Mouse (Mus musculus): ENCODE measurements around the gene Trmt11. TPM values are rescaled to one million over a fixed set of nuclear protein-coding genes. Genes with fewer than 3 reads are reported as not detected.
"Not testable (repeated sequence)": the region's sequence is repeated elsewhere in the genome, so short reads cannot be mapped to it uniquely, and the experiment has no call there.

Trmt11 gene
- polyA plus RNA-seq, 1 experiment = 1.7 TPM

GRCm38 (mm10) chr10:30537734-30538537, 62.6 kb downstream of the Trmt11 start:
- H3K4me1 ChIP-seq (replicated peaks; ENCODE audit: control insufficient read depth, insufficient read depth, low read length) = no peaks in the 10 kb centered on the region
- H3K27me3 ChIP-seq (ENCODE audit: control insufficient read depth, insufficient read depth, low read length) = no peaks in the 10 kb centered on the region
- TF ChIP-seq POLR2A (IDR thresholded peaks at IDR 0.05; ENCODE audit: control insufficient read depth, extremely low read depth, insufficient read depth, low read length, poor library complexity) = no peak
- TF ChIP-seq CTCF (IDR thresholded peaks at IDR 0.05; ENCODE audit: borderline replicate concordance, control insufficient read depth, extremely low read depth, insufficient read depth, low read length, poor library complexity) = no peak
- no peak overlapping the region for H3K4me3 ChIP-seq (ENCODE audit: control insufficient read depth, insufficient read depth, low read length)
- 88% methylated on average over 10 of the region's 10 CpGs for WGBS
- no peaks in the 10 kb centered on the region for H3K36me3 ChIP-seq (ENCODE audit: control insufficient read depth, insufficient read depth, low read length)
- peak; percentile 14 for DNase-seq
- H3K27ac ChIP-seq (ENCODE audit: control insufficient read depth, insufficient read depth, low read length) = peak overlapping the region; percentile 34

GRCm38 (mm10) chr10:30535930-30536329, 64.6 kb downstream of the Trmt11 start:
- H3K27me3 ChIP-seq (ENCODE audit: control insufficient read depth, insufficient read depth, low read length) = not testable (repeated sequence)

GRCm38 (mm10) chr10:30527122-30527521, 73.4 kb downstream of the Trmt11 start:
- Histone ChIP-seq H3K27me3 (ENCODE audit: control insufficient read depth, insufficient read depth, low read length) (no peaks in the 10 kb centered on the region), H3K4me3 (ENCODE audit: control insufficient read depth, insufficient read depth, low read length) (no peak overlapping the region), H3K4me1 (replicated peaks; ENCODE audit: control insufficient read depth, insufficient read depth, low read length) (no peaks in the 10 kb centered on the region), H3K36me3 (ENCODE audit: control insufficient read depth, insufficient read depth, low read length) (no peaks in the 10 kb centered on the region), H3K27ac (ENCODE audit: control insufficient read depth, insufficient read depth, low read length) (no peak overlapping the region)
- 92% methylated on average over 1 of the region's 1 CpGs for WGBS
- DNase-seq = no peak
- TF ChIP-seq POLR2A (IDR thresholded peaks at IDR 0.05; ENCODE audit: control insufficient read depth, extremely low read depth, insufficient read depth, low read length, poor library complexity) = no peak
- TF ChIP-seq CTCF (IDR thresholded peaks at IDR 0.05; ENCODE audit: borderline replicate concordance, control insufficient read depth, extremely low read depth, insufficient read depth, low read length, poor library complexity) = no peak

More at GRCm38 (mm10) chr10:30535930-30536329, 64.6 kb downstream of the Trmt11 start:
- not testable (repeated sequence) for H3K36me3 ChIP-seq (ENCODE audit: control insufficient read depth, insufficient read depth, low read length); H3K27ac ChIP-seq (ENCODE audit: control insufficient read depth, insufficient read depth, low read length); H3K4me1 ChIP-seq (replicated peaks; ENCODE audit: control insufficient read depth, insufficient read depth, low read length); DNase-seq; H3K4me3 ChIP-seq (ENCODE audit: control insufficient read depth, insufficient read depth, low read length)
- 98% methylated on average over 7 of the region's 7 CpGs for WGBS

- no peak for DNase-seq
- H3K4me3 ChIP-seq (ENCODE audit: control insufficient read depth, insufficient read depth, low read length) = no peak overlapping the region
- H3K4me1 ChIP-seq (replicated peaks; ENCODE audit: control insufficient read depth, insufficient read depth, low read length) = no peaks in the 10 kb centered on the region
- H3K27ac ChIP-seq (ENCODE audit: control insufficient read depth, insufficient read depth, low read length) = no peak overlapping the region
- H3K36me3 ChIP-seq (ENCODE audit: control insufficient read depth, insufficient read depth, low read length) = no peaks in the 10 kb centered on the region
- TF ChIP-seq CTCF (IDR thresholded peaks at IDR 0.05; ENCODE audit: borderline replicate concordance, control insufficient read depth, extremely low read depth, insufficient read depth, low read length, poor library complexity) (no peak), POLR2A (IDR thresholded peaks at IDR 0.05; ENCODE audit: control insufficient read depth, extremely low read depth, insufficient read depth, low read length, poor library complexity) (no peak)
- no peaks in the 10 kb centered on the region for H3K27me3 ChIP-seq (ENCODE audit: control insufficient read depth, insufficient read depth, low read length)
Observed at GRCm38 (mm10) chr10:30521727-30522126, 78.8 kb downstream of the Trmt11 start.

GRCm38 (mm10) chr10:30519143-30519542, 81.4 kb downstream of the Trmt11 start:
- Histone ChIP-seq H3K27me3 (ENCODE audit: control insufficient read depth, insufficient read depth, low read length) (no peaks in the 10 kb centered on the region), H3K27ac (ENCODE audit: control insufficient read depth, insufficient read depth, low read length) (no peak overlapping the region), H3K4me1 (replicated peaks; ENCODE audit: control insufficient read depth, insufficient read depth, low read length) (no peaks in the 10 kb centered on the region), H3K36me3 (ENCODE audit: control insufficient read depth, insufficient read depth, low read length) (no peaks in the 10 kb centered on the region), H3K4me3 (ENCODE audit: control insufficient read depth, insufficient read depth, low read length) (no peak overlapping the region)
- TF ChIP-seq POLR2A (IDR thresholded peaks at IDR 0.05; ENCODE audit: control insufficient read depth, extremely low read depth, insufficient read depth, low read length, poor library complexity) (no peak), CTCF (IDR thresholded peaks at IDR 0.05; ENCODE audit: borderline replicate concordance, control insufficient read depth, extremely low read depth, insufficient read depth, low read length, poor library complexity) (no peak)
- WGBS = 79% methylated on average over 5 of the region's 5 CpGs
- DNase-seq = no peak

GRCm38 (mm10) chr10:30517224-30517623, 83.3 kb downstream of the Trmt11 start:
- WGBS = 54% methylated on average over 2 of the region's 2 CpGs

GRCm38 (mm10) chr10:30516771-30517170, 83.8 kb downstream of the Trmt11 start:
- Histone ChIP-seq H3K27ac (ENCODE audit: control insufficient read depth, insufficient read depth, low read length) (no peak overlapping the region), H3K36me3 (ENCODE audit: control insufficient read depth, insufficient read depth, low read length) (no peaks in the 10 kb centered on the region), H3K4me3 (ENCODE audit: control insufficient read depth, insufficient read depth, low read length) (no peak overlapping the region), H3K27me3 (ENCODE audit: control insufficient read depth, insufficient read depth, low read length) (no peaks in the 10 kb centered on the region), H3K4me1 (replicated peaks; ENCODE audit: control insufficient read depth, insufficient read depth, low read length) (no peaks in the 10 kb centered on the region)
- TF ChIP-seq POLR2A (IDR thresholded peaks at IDR 0.05; ENCODE audit: control insufficient read depth, extremely low read depth, insufficient read depth, low read length, poor library complexity) (no peak), CTCF (IDR thresholded peaks at IDR 0.05; ENCODE audit: borderline replicate concordance, control insufficient read depth, extremely low read depth, insufficient read depth, low read length, poor library complexity) (no peak)
- WGBS = 78% methylated on average over 3 of the region's 3 CpGs
- DNase-seq = no peak

More at GRCm38 (mm10) chr10:30517224-30517623, 83.3 kb downstream of the Trmt11 start:
- Histone ChIP-seq H3K36me3 (ENCODE audit: control insufficient read depth, insufficient read depth, low read length) (no peaks in the 10 kb centered on the region), H3K27me3 (ENCODE audit: control insufficient read depth, insufficient read depth, low read length) (no peaks in the 10 kb centered on the region), H3K27ac (ENCODE audit: control insufficient read depth, insufficient read depth, low read length) (no peak overlapping the region), H3K4me1 (replicated peaks; ENCODE audit: control insufficient read depth, insufficient read depth, low read length) (no peaks in the 10 kb centered on the region), H3K4me3 (ENCODE audit: control insufficient read depth, insufficient read depth, low read length) (no peak overlapping the region)
- no peak for DNase-seq
- no peak for TF ChIP-seq CTCF (IDR thresholded peaks at IDR 0.05; ENCODE audit: borderline replicate concordance, control insufficient read depth, extremely low read depth, insufficient read depth, low read length, poor library complexity)

Measured in thymus, adult 2 months (tissue).